Mouse (Mus musculus) NIH3T3 (cell line): Measurements from ENCODE around the gene Ppp1r12b.

ENCODE experiments used
- DNase-seq: peaks from one replicate; pipeline ENCODE4 v3.0.0-alpha.2; 2012; ENCODE audit warnings: low read depth

The Ppp1r12b gene

GRCm38 (mm10) chr1:134721486-134721885, 234.3 kb downstream of the Ppp1r12b start:
- no peak for DNase-seq

DNA sequence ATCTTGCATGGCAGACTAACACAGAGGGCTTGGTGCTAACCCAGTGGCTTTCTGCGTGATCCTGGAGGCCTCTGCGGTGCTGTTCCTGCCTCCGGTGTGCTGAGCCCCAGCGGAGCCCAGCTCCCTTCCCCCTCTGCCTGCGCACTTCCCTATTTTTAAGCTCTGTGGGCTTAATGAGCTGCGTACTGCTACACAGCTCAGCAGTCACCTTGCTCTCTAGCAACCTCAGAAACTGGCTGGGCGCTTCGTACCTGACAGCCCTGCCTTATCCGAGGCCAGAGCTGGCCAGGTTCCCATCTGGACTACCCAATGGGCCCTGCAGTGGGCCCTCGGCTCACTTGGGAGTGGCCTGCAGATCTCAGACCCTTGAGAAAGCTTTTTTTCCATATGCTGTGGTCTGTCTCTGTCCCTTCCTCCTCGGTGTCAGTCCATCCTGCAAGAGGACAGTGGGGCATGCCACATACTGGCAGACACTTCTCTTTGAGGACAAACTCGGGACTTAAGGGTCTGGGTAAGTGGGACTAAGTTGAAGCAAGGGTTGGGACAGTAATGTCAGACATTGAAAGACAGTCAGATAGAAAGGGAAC, 235.9 kb downstream of the Ppp1r12b start:
- no peak for DNase-seq

DNA sequence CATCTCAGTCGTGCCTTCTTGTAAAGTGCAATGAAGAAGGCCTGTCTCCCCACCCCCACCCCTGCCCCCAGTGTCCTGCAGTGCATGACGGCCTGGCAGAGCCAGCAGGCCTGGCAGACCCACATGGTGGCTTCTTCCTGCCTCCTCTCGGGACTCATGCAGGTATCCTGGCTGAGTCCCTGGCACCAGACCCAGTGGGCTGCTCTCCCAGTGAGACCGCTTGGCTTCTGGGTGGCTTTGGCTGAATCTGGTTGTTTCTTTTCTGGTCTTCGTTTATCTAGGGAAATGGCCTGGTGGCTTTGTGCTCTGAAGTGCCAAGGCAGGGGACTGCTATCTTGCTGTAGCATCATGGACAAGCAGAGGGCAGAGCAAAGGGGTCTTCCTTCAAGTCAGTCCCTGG, 240.7 kb downstream of the Ppp1r12b start:
- no peak for DNase-seq

- no peak for DNase-seq
Observed at GRCm38 (mm10) chr1:134714166-134714565, 241.6 kb downstream of the Ppp1r12b start.

- DNase-seq = peak; percentile 14
Observed at GRCm38 (mm10) chr1:134713421-134713969, 242.2 kb downstream of the Ppp1r12b start.

DNA sequence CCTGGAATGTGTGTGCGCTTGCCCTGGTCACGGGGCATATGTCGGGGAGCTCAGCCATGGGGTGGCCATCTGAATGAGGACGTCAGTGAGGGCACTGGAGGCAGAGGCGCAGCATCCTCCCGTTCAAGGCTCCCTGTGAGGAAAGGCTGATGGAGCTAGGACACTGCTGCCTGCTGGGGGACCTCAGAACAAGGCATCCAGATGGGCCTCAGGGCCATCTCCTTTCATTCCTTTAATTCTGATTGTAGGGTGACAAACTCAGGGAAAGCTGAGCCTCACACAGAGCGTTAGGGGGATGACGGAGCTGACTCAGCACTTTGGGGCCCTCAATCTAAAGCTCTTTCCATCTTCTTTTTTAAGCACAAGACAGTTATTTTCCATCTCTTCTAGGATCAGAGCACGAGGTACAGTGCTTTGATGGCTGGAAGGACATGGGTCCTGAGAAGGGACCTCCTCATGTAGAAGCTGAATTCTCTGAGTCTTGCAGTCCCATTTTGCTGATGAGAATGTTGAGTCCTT, 242.9 kb downstream of the Ppp1r12b start:
- DNase-seq = no peak

DNA sequence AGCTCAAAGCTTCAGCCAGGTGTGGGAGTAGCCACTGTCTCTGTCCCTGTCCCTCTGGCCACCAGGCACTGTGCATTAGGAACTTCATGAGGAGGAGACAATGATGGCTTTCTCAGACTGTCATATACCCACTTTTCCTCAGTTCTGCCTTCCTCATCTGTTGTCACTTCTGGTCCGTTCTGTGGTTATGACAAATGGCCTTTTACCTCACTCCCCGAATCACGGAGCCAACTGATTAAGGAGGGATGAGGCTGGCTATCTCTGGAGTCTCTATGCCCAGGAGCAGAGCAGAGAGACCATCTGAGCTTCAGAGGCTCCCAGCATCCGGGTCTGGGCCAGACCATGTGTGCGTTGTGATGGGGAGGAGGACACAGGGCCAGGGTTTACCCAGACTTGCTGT, 244.1 kb downstream of the Ppp1r12b start:
- no peak for DNase-seq

- no peak for DNase-seq
Observed at GRCm38 (mm10) chr1:134711061-134711460, 244.7 kb downstream of the Ppp1r12b start.

DNA sequence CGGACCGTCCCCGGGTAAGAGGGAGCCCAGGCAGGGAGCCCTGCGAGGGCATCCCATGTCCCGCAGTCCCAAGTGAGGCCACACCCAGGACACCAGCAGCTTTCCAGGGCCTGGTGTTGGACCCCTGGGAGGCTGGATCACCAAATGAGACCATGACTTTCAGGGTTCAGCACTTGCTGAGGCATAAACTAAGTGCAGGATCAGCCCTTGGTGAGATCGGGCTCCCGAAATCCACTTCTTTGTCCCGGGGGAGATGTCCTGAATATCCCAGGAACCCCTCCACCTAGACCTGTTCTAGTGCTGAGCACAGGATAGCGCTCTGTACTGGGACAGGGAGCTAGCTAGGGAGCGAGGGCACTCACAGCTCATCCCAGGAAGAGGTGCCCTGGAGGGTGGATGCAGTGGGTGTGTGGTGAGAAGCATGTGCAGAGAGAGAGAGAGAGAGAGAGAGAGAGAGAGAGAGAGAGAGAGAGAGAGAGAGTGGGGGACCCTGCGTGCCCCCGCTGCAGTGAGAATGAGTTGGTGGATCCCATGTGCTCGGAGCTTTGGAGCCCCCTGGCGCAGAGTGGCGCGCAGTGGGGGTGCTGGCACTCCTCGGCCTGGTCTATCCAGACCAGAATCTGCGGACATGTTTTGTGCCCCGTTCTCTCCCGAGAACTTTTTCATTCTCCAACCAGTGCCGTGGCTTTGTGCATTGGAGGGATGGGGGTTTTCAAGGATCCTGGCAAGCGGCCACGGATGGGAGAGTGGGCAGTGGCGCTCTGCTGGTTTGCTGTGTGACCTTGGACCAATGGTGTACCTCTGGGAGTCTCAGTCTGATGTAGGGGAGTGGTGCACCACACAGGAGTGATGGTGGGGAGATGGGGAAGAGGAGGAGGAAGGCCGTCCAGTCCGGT, 246.1 kb downstream of the Ppp1r12b start:
- no peak for DNase-seq

GRCm38 (mm10) chr1:134708801-134709385, 246.8 kb downstream of the Ppp1r12b start:
- DNase-seq = no peak

GRCm38 (mm10) chr1:134708274-134708673, 247.5 kb downstream of the Ppp1r12b start:
- no peak for DNase-seq

DNA sequence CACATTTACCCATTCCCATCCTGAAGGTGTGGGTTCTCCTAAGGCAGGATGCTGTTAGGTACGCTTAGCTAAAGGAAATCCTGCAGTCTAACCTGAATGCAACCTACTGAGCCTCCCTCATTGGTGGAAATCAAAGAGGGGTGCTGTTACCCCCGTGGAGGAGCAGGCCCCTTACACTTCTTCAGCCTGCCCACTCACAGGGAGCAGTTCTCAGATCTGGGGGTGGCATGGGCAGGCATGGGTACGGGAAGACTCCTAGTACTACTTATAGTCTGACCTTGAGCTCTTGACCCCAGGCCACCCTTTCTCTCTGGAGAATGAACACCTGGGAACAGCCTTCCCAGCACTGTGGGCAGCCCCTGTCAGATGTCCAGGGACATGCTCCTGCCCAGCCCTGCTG, 248.2 kb downstream of the Ppp1r12b start:
- no peak for DNase-seq

DNA sequence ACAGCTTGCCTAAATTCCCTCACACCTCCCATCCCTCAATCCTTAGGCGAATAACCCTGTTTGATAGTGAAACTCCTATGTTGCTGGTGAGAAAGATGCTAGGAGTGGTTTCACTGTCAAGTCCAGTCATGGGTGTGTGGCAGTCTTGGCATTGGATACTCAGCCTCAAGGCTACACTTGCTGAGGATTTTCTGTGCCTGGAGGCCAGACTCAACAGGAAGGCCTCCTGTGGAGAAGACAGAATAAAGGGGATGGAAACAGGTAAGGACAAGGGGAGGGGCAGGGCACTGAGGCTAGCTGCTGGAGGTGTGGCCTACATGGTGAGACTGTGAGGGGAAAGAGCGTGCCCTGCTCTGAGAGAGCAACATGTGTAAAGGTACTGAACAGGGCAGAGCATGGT, 249.2 kb downstream of the Ppp1r12b start:
- DNase-seq = no peak
